Mouse (Mus musculus): ENCODE measurements at regions not wholly inside any gene's neighbourhood (a gene's known extent, or its start where the extent isn't known, plus 50 kb on each side); places are given as distances from the start of the nearest gene placed in this dataset.
A peak's percentile ranks its signal among the peaks of the same experiment; 100 is the strongest.

DNA sequence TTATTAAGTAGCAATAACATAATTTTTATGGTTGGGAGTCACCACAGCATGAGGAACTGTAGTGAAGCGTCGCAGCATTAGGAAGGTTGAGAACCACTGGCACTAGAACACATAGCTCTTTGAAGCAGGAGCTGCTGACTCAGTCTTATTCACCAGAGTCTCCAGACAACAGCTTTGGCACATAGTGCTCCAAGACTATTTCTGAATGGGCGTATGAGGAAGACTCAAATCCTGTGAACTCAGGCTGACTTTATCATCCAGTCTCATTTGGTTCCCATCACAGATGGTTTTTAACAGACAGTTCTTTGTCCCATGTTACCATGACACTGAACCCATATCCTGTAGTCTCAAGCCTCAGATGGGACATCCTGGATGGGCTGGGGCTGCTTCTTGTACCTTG is 282.5 kb downstream of the 4933412E24Rik start:
- no peak for DNase-seq
- Histone ChIP-seq H3K27me3 (ENCODE audit: control insufficient read depth, insufficient read depth, low read length) (no peaks in the 10 kb centered on the region), H3K36me3 (ENCODE audit: control insufficient read depth, insufficient read depth, low read length) (no peaks in the 10 kb centered on the region), H3K9ac (ENCODE audit: low read depth, low read length) (no peak overlapping the region), H3K4me1 (ENCODE audit: control insufficient read depth, insufficient read depth, low read length) (no peaks in the 10 kb centered on the region), H3K4me3 (no peak overlapping the region), H3K27ac (no peak overlapping the region), H3K79me2 (replicated peaks; ENCODE audit: control insufficient read depth, insufficient read depth, low read length) (no peaks in the 10 kb centered on the region)
- intact Hi-C loops (cut with DNase I): no loop called here
- 78% methylated on average over 3 of the region's 3 CpGs for WGBS
- TF ChIP-seq CTCF (IDR thresholded peaks at IDR 0.05): no peak
- TF ChIP-seq POLR2A (IDR thresholded peaks at IDR 0.05; ENCODE audit: insufficient read depth, low read depth, low read length): no peak
- TF ChIP-seq EP300 (IDR thresholded peaks at IDR 0.05; ENCODE audit: insufficient read depth, low read depth, low read length): no peak

DNA sequence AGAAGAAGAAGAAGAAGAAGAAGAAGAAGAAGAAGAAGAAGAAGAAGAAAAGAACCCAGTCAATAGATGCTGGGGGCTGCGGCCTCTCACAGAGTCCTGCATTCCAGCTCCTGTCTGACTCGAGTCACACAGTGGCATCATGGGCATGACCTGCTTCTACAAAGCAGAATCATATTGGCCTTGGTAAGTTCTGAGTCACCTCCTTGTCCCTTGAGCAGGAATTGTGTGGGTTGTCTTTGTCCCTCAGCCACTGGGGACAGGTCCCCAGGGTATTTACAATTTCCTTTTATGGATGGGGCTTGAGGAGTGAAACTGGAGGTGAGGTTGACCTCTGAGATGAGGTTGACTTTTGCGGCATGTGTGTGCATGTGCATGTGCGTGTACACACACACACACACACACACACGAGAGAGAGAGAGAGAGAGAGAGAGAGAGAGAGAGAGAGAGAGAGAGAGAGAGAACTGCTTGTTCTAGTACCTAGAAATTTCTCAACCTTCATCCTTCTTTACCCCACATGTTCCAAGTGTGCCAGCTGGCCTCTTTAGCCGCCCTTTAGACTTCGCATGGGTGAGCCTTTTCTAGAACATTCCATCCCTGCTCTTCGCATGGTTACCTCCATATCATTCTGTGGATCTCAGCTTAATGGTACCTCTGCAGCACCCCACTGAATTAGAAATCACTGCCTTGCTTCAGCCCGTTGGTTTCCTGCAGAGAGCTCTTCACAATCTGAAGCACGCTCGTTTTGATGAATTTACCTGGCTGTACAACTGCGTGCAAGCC is 283.2 kb downstream of the 4933412E24Rik start:
- Histone ChIP-seq H3K9ac (ENCODE audit: low read depth, low read length) (no peak overlapping the region), H3K36me3 (ENCODE audit: control insufficient read depth, insufficient read depth, low read length) (no peaks in the 10 kb centered on the region), H3K4me1 (ENCODE audit: control insufficient read depth, insufficient read depth, low read length) (0 out of 2 replicates have a peak, but pooled peaks cover 2% of the 10 kb centered on the region), H3K4me3 (no peak overlapping the region), H3K27ac (no peak overlapping the region), H3K27me3 (ENCODE audit: control insufficient read depth, insufficient read depth, low read length) (no peaks in the 10 kb centered on the region), H3K79me2 (replicated peaks; ENCODE audit: control insufficient read depth, insufficient read depth, low read length) (no peaks in the 10 kb centered on the region)
- DNase-seq: no peak
- intact Hi-C loops (cut with DNase I): no loop called here
- TF ChIP-seq EP300 (IDR thresholded peaks at IDR 0.05; ENCODE audit: insufficient read depth, low read depth, low read length) (no peak), CTCF (IDR thresholded peaks at IDR 0.05) (no peak), POLR2A (IDR thresholded peaks at IDR 0.05; ENCODE audit: insufficient read depth, low read depth, low read length) (no peak)
- WGBS: 74% methylated on average over 12 of the region's 12 CpGs

DNA sequence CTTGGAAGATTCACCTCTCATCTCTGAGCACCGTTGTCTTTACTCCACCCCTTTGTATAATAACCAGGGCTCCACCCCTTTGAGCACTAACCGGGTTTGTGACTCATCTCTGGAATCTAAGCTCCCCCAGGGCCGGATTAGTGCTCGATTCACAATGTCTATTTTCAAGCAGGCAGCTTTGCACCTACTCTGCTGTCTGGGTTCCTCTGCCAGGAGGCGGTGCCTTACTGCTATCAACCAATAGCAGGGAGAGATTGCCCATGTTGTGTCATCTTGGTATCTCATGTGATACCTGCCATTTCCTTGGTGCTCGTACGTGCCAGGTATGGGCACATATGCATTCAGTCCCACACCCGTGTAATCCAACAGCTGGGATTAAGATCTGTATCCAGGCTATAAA is 285.3 kb downstream of the 4933412E24Rik start:
- intact Hi-C loops (cut with DNase I): loop anchor here (1.0 kb wide), 1 partner anchor 12 kb away; no protein-coding TSS in a partner anchor
- TF ChIP-seq POLR2A (IDR thresholded peaks at IDR 0.05; ENCODE audit: insufficient read depth, low read depth, low read length) (no peak), CTCF (IDR thresholded peaks at IDR 0.05) (no peak), EP300 (IDR thresholded peaks at IDR 0.05; ENCODE audit: insufficient read depth, low read depth, low read length) (no peak)

DNA sequence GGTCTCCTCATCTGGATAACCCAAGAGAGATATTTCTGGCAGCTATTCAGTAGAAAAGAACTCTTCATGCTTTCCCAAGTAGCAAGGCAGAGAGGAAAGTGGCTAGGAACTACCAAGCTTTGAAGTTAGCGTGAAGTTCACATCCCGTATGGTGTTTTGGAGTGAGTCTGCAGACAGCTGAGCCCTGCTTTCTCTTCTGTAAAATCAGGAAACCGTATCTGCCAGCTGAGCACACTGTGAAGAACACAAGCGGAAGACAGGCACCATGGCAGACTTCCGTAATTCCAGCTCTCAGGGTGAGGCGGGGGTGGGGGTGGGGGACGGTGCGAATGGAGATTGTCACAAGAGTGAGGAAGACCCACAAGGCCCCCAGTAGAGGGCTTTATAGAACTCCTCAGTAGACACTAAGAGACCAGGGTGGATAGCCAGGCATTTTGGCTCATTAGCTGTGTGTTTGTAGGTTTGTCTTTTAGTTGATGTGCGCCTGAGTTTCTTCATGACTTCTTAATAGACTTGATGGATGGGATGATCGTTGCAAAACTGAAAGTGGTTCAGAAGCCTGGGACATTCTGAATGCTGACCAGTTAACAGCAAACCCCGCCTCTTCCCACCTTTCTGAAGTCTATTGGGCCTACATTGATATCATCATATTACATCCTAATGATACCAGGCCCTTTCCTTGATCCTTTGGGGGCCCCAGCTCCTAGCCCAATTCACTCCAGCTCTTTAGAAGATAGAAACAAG is 287.4 kb downstream of the 4933412E24Rik start:
- Histone ChIP-seq H3K79me2 (replicated peaks; ENCODE audit: control insufficient read depth, insufficient read depth, low read length) (no peaks in the 10 kb centered on the region), H3K27me3 (ENCODE audit: control insufficient read depth, insufficient read depth, low read length) (no peaks in the 10 kb centered on the region), H3K27ac (peak overlapping the region; percentile 8; the same call in 1 of the 2 replicates)

More for the DNA sequence above, 285.3 kb downstream of the 4933412E24Rik start:
- H3K4me3 ChIP-seq: no peak overlapping the region
- no peak overlapping the region for H3K9ac ChIP-seq (ENCODE audit: low read depth, low read length)
- no peak overlapping the region for H3K27ac ChIP-seq
- 70% methylated on average over 8 of the region's 8 CpGs for WGBS
- H3K4me1 ChIP-seq (ENCODE audit: control insufficient read depth, insufficient read depth, low read length): 0 out of 2 replicates have a peak, but pooled peaks cover 2% of the 10 kb centered on the region
- H3K27me3 ChIP-seq (ENCODE audit: control insufficient read depth, insufficient read depth, low read length): no peaks in the 10 kb centered on the region
- DNase-seq: no peak
- no peaks in the 10 kb centered on the region for H3K36me3 ChIP-seq (ENCODE audit: control insufficient read depth, insufficient read depth, low read length)
- no peaks in the 10 kb centered on the region for H3K79me2 ChIP-seq (replicated peaks; ENCODE audit: control insufficient read depth, insufficient read depth, low read length)

DNA sequence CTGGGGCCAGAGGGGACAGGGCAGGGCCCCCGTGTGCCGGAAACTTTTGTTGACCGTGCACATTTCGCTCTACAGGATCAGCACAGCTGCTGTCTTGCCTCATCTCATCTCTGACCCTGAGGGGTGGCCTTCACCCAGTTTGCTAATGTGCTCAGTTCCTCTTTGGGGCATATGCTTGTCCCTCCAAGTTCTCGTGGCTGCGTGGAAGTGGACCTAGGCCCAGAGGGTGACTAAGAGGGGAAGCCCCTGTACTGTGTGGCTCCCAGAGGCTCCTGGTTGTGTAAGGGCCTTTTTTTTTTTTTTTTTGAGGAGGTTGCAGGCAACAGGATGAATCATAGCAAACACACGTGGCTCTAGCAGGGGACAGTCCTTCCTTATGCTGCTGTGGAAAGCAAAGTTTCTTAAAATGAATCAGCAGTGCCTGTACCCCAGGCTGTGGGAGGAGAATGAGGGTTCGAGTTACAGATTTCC is 288.2 kb downstream of the 4933412E24Rik start:
- no peak for TF ChIP-seq POLR2A (IDR thresholded peaks at IDR 0.05; ENCODE audit: insufficient read depth, low read depth, low read length)
- peak; percentile 73 for TF ChIP-seq EP300 (IDR thresholded peaks at IDR 0.05; ENCODE audit: insufficient read depth, low read depth, low read length)
- H3K27ac ChIP-seq: peak overlapping the region; percentile 8; the same call in 1 of the 2 replicates
- H3K27me3 ChIP-seq (ENCODE audit: control insufficient read depth, insufficient read depth, low read length): no peaks in the 10 kb centered on the region
- peak; percentile 52 to 80 for DNase-seq
- no peaks in the 10 kb centered on the region for H3K79me2 ChIP-seq (replicated peaks; ENCODE audit: control insufficient read depth, insufficient read depth, low read length)
- 50% methylated on average over 8 of the region's 8 CpGs for WGBS
- no peaks in the 10 kb centered on the region for H3K36me3 ChIP-seq (ENCODE audit: control insufficient read depth, insufficient read depth, low read length)
- H3K4me1 ChIP-seq (ENCODE audit: control insufficient read depth, insufficient read depth, low read length): 0 out of 2 replicates have a peak, but pooled peaks cover 2% of the 10 kb centered on the region
- no peak overlapping the region for H3K4me3 ChIP-seq
- intact Hi-C loops (cut with DNase I): no loop called here
- H3K9ac ChIP-seq (ENCODE audit: low read depth, low read length): no peak overlapping the region

More for the DNA sequence above, 287.4 kb downstream of the 4933412E24Rik start:
- DNase-seq: no peak
- intact Hi-C loops (cut with DNase I): no loop called here
- TF ChIP-seq CTCF (IDR thresholded peaks at IDR 0.05) (no peak), POLR2A (IDR thresholded peaks at IDR 0.05; ENCODE audit: insufficient read depth, low read depth, low read length) (no peak), EP300 (IDR thresholded peaks at IDR 0.05; ENCODE audit: insufficient read depth, low read depth, low read length) (no peak)
- Histone ChIP-seq H3K4me1 (ENCODE audit: control insufficient read depth, insufficient read depth, low read length) (0 out of 2 replicates have a peak, but pooled peaks cover 2% of the 10 kb centered on the region), H3K36me3 (ENCODE audit: control insufficient read depth, insufficient read depth, low read length) (no peaks in the 10 kb centered on the region), H3K9ac (ENCODE audit: low read depth, low read length) (no peak overlapping the region), H3K4me3 (no peak overlapping the region)
- 49% methylated on average over 11 of the region's 11 CpGs for WGBS
